Mouse (Mus musculus) G1E (cell line): ENCODE data around the gene Tet2. TPM values are rescaled to one million over a fixed set of nuclear protein-coding genes. Genes with fewer than 3 reads are reported as not detected.

Experiments
- ATAC-seq: 2 replicates; pipeline ENCODE4 v1.8.0; 2016; ENCODE audit warnings: mild to moderate bottlenecking; ENCODE audit not compliant: insufficient number of reproducible peaks, poor library complexity, low FRiP score, severe bottlenecking; ENCODE audit errors: extremely low read depth
- DNase-seq: peaks from one replicate; pipeline ENCODE4 v3.0.0; 2012; ENCODE audit warnings: low spot score
- H3K27me3 ChIP-seq: 2 replicates; pipeline ENCODE4 v1.6.1; 2012; ENCODE audit warnings: mild to moderate bottlenecking, low read length, inconsistent platforms; ENCODE audit not compliant: insufficient read depth
- H3K36me3 ChIP-seq: replicated peaks from 2 replicates; pipeline ENCODE3; 2012; ENCODE audit warnings: mild to moderate bottlenecking, inconsistent platforms
- H3K4me1 ChIP-seq: 2 replicates; pipeline ENCODE4 v1.6.1; 2012; ENCODE audit warnings: low read depth, low read length, inconsistent platforms, mixed read lengths; ENCODE audit not compliant: insufficient read depth
- H3K4me3 ChIP-seq: 2 replicates; pipeline ENCODE4 v1.5.1; 2012; ENCODE audit warnings: low read depth, mild to moderate bottlenecking, inconsistent platforms, low read length, moderate library complexity, mixed read lengths
- H3K9me3 ChIP-seq: replicated peaks from 2 replicates; pipeline ENCODE4 v1.6.1; 2012; ENCODE audit warnings: inconsistent platforms
- CTCF ChIP-seq: IDR thresholded peaks from 2 replicates; pipeline ENCODE4 v1.5.1; 2012; ENCODE audit warnings: low read depth, low read length, inconsistent platforms, mixed read lengths
- GATA1 ChIP-seq: IDR thresholded peaks from 2 replicates; pipeline ENCODE4 v1.6.1; 2012; ENCODE audit warnings: borderline replicate concordance, low read length, inconsistent platforms, mixed read lengths
- GATA2 ChIP-seq: IDR thresholded peaks from 2 replicates; pipeline ENCODE4 v1.6.1; 2012; ENCODE audit warnings: low read depth, low read length, inconsistent platforms, borderline replicate concordance
- POLR2AphosphoS5 ChIP-seq: IDR thresholded peaks from 2 replicates; pipeline ENCODE4 v1.6.1; 2012; ENCODE audit warnings: low read depth, low read length, inconsistent platforms; ENCODE audit not compliant: insufficient replicate concordance
- TAL1 ChIP-seq: conservative IDR thresholded peaks from 2 replicates; pipeline ENCODE4 v1.6.1; 2012; ENCODE audit warnings: low read depth, low read length, inconsistent platforms, mixed read lengths
- polyA plus RNA-seq: library from polyadenylated mRNA; stranded (reverse); fragments of >175 nt; gene quantifications from 2 replicates; pipeline ENCODE4 v1.2.3, GENCODE M21; 2012
- total RNA-seq, 2 experiments: library from RNA; stranded (forward) in 1 of 2; stranded (reverse) in 1 of 2; fragments of 200-1000 nt in 1 of 2; fragments of >200 nt in 1 of 2; fragmentation: Nextera tagmentation in 1 of 2; gene quantifications; 2 replicates each; pipeline ENCODE4 v1.2.3; 2014 to 2017

The Tet2 gene
- total and polyA plus RNA-seq, 3 experiments: 14.8 to 144 (median 97.1) TPM

- H3K36me3 ChIP-seq: peaks cover 77% of the 10 kb centered on the region
- no peaks in the 10 kb centered on the region for H3K27me3 ChIP-seq
- DNase-seq (no peak), ATAC-seq (no peak)
- no peaks in the 10 kb centered on the region for H3K9me3 ChIP-seq
- TF ChIP-seq POLR2AphosphoS5 (no peak), TAL1 (no peak), GATA1 (no peak), CTCF (no peak), GATA2 (no peak)
- no peak overlapping the region for H3K4me3 ChIP-seq
- H3K4me1 ChIP-seq: peaks cover 22% of the 10 kb centered on the region
These were observed 27.5 kb downstream of the Tet2 start for GRCm38 (mm10) chr3:133517406-133517805.

- DNase-seq (no peak), ATAC-seq (no peak)
- H3K9me3 ChIP-seq: no peaks in the 10 kb centered on the region
- no peaks in the 10 kb centered on the region for H3K27me3 ChIP-seq
- no peak overlapping the region for H3K4me3 ChIP-seq
- peaks cover 18% of the 10 kb centered on the region for H3K4me1 ChIP-seq
- H3K36me3 ChIP-seq: peaks cover 81% of the 10 kb centered on the region
- TF ChIP-seq GATA1 (no peak), POLR2AphosphoS5 (no peak)
These were observed 28.8 kb downstream of the Tet2 start for GRCm38 (mm10) chr3:133516137-133516536.

GRCm38 (mm10) chr3:133515204-133515969 lies 29.6 kb downstream of the Tet2 start:
- Histone ChIP-seq H3K36me3 (peaks cover 80% of the 10 kb centered on the region), H3K4me1 (peaks cover 18% of the 10 kb centered on the region), H3K27me3 (no peaks in the 10 kb centered on the region), H3K4me3 (no peak overlapping the region), H3K9me3 (no peaks in the 10 kb centered on the region)
- DNase-seq: no peak
- no peak for ATAC-seq
- TF ChIP-seq GATA1 (no peak), POLR2AphosphoS5 (no peak), GATA2 (no peak), TAL1 (no peak), CTCF (no peak)

GRCm38 (mm10) chr3:133514290-133514689 lies 30.6 kb downstream of the Tet2 start:
- DNase-seq (no peak), ATAC-seq (no peak)
- Histone ChIP-seq H3K4me3 (no peak overlapping the region), H3K36me3 (peaks cover 78% of the 10 kb centered on the region), H3K27me3 (no peaks in the 10 kb centered on the region), H3K9me3 (no peaks in the 10 kb centered on the region), H3K4me1 (peaks cover 27% of the 10 kb centered on the region)
- TF ChIP-seq CTCF: no peak
- TF ChIP-seq POLR2AphosphoS5: no peak
- no peak for TF ChIP-seq GATA1
- TF ChIP-seq GATA2: no peak
- no peak for TF ChIP-seq TAL1

GRCm38 (mm10) chr3:133513475-133513874 lies 31.5 kb downstream of the Tet2 start:
- TF ChIP-seq GATA1: no peak
- TF ChIP-seq POLR2AphosphoS5: no peak
- H3K27me3 ChIP-seq: no peaks in the 10 kb centered on the region
- no peaks in the 10 kb centered on the region for H3K9me3 ChIP-seq
- peaks cover 30% of the 10 kb centered on the region for H3K4me1 ChIP-seq
- DNase-seq (no peak), ATAC-seq (no peak)
- H3K36me3 ChIP-seq: peaks cover 73% of the 10 kb centered on the region
- no peak overlapping the region for H3K4me3 ChIP-seq

- no peak for ATAC-seq
- Histone ChIP-seq H3K36me3 (peaks cover 71% of the 10 kb centered on the region), H3K4me1 (peaks cover 37% of the 10 kb centered on the region), H3K4me3 (no peak overlapping the region), H3K27me3 (no peaks in the 10 kb centered on the region), H3K9me3 (no peaks in the 10 kb centered on the region)
- no peak for TF ChIP-seq POLR2AphosphoS5
- TF ChIP-seq GATA2: no peak
- TF ChIP-seq TAL1: no peak
- TF ChIP-seq CTCF: no peak
- TF ChIP-seq GATA1: no peak
- no peak for DNase-seq
These were observed 34.6 kb downstream of the Tet2 start for GRCm38 (mm10) chr3:133510368-133510767.
